Mouse (Mus musculus): ENCODE measurements at regions not wholly inside any gene's neighbourhood (a gene's known extent, or its start where the extent isn't known, plus 50 kb on each side); places are given as distances from the start of the nearest gene placed in this dataset.
A peak's percentile ranks its signal among the peaks of the same experiment; 100 is the strongest.
"Not testable (repeated sequence)": the region's sequence is repeated elsewhere in the genome, so short reads cannot be mapped to it uniquely, and the experiment has no call there.

DNA sequence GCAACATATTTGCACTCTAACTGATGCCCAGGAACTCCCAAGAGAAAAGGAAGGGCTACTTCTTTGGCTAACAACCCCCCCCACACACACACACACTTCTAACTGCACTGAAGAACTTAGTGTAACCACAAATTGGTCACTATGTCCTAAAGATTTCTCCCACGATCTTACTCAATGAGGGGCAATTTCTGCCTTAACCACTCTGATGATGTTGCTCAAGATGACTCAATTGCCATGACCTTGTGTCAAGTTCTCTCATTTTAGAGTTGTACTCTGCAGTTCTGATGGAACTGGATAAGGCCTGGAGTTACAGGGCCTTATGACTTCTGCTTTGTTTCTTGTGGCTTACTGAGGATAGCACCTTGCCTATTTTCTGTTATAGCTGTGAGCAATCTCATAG is 81.7 kb downstream of the Sem1 start:
- no peak for DNase-seq

DNA sequence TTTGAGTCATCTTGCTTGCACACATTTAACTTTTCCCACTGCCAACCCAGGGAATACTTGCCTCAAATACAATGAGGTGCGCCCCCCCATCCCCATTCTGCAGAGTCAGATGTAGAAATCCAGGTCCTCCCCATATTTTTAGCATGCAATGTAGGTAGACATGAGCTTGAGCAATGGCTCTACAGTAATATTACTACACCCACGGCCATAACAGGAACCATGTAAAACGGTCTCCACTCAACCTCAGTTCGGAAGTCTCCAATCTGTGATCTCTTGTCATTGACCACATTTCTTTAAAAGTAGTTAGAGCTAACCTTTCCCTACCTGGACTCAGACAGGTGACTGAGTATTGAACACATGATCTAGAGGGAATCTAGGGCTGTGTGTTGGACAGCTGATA is 82.1 kb downstream of the Sem1 start:
- DNase-seq, result no peak

DNA sequence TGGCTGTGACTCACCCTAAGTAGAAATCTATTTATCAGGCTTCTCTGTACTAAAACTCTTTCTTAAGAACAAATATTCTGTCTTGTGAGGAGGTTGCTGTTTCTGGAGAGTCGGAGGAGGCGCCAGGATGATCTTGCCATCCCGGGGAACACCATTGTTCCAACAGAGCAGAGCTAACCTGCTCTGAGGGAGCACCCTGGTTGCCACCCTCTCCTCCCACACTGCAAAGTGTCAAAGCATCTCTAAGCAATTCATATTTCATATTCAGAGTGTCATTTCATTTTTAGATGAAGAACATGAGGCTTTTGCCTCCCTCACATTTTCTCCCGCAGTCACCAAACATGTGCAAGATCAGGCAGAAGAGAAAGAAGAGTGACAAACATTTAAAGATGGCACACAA is 90.3 kb downstream of the Sem1 start:
- no peak for DNase-seq

DNA sequence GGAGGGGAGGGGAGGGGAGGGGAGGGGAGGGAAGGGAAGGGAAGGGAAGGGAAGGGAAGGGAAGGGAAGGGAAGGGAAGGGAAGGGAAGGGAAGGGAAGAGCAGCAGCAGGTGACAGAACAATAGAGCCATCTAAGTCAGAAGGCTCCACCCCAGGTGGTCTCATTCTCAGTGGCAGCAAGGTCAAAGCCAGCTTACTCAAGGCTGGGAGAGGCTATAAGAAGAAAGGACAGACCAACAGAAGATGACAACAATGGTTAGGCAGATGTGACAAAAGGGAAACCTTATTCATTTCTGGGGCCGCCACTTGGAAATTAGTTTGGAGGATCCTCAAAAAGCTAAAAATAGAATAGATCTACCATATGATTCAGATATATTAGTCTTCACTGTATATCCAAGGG is 96.9 kb downstream of the Sem1 start:
- DNase-seq, result not testable (repeated sequence)

DNA sequence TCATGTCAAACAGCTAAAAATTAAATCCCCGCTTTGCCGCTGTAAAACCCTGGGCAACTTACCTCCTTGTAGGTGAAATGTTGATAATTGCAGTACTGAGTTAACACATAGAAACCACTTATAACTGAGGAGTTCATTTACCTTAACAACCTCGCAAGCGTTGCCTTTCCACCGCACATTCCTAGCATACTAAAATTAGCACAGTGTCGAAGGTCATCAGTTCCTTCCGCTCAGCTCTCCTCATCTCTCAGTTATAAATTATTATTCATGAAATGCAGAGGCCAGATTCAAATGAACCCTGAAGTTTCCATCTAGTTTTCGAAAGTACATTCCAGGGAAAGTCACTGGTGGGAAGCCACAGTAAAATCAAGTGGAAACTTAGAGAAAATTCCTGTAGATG is 108.1 kb downstream of the Sem1 start:
- peak; percentile 26 to 56 for DNase-seq

GRCm38 (mm10) chr6:6467526-6467925 is 110.9 kb downstream of the Sem1 start:
- no peak for DNase-seq

- DNase-seq, result no peak
These were observed 112.2 kb downstream of the Sem1 start for GRCm38 (mm10) chr6:6466231-6466630.

DNA sequence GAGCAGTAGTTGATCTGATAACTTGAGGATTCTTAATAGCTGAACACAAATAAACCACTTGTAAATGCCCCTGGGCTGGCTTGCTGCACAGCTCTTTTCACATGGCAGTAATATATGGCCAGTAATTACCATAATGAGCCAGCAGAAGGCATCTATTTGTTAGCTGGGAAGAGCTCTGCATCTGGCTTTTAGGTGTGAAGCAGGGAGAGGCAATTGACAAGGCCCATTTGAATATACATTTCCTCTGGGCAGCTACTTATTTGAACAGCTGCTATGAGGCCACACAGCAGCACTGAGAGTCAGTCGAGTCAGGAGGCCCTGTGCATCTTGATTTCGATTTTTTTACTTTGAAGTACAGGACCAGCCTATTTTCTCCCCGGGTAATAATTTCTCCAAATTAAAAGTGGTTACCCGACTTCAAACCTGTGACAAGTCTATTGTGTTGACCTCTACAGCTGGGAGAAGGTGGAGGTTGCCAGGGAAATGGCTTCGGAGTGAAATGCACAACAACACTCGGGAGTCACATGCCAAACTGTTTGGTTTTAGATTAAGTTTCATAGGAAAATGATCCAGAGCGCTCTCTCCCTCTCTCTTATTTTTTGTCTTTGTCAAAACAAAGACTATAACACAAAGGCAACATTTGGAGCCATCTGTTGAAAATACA is 114.5 kb downstream of the Sem1 start:
- DNase-seq, result peak; percentile 3 to 28

- peak in 1 of 2 experiments; percentile 12 for DNase-seq
These were observed 118.6 kb downstream of the Sem1 start for GRCm38 (mm10) chr6:6459918-6460239.

GRCm38 (mm10) chr6:6459006-6459917 is 119.2 kb downstream of the Sem1 start:
- DNase-seq, result no peak

DNA sequence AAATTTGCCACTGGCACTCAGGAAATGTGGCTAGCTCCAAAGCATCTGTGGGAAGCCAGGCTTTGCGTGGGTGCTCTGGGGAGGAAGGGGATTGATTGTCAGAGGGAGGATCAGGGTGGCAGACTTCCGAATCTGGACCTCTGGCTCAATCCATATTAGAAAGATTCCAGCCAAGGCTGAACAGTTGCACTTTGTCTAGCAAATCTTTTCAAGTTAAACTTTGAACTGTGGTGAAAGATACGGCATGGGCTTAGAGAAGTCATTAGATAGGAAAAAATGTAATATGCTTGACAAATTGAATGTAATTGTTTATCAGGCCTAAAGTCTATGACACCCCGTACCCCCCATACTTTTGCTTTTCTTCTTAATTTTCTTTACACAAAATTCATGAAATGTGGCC is 120.7 kb downstream of the Sem1 start:
- peak in 1 of 2 experiments; percentile 9 for DNase-seq

DNA sequence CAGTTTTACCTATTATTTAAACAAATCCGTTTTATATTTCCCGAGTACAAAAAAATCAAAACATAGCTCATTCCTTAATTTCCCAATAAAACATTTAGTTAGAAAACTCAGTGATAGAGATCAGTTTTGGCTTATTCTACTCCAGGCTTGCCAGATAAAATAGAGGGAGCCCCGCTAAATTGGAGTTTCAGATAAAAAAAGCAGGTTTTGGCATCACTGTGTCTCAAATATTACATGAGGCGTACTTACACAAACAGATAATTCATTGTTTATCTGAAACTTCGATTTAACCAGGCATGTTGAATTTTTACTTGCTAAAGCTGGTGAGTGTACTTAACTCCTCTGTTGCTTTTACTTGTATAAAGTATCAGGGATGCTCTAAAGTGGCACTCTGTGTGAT is 121.5 kb downstream of the Sem1 start:
- DNase-seq, result no peak

GRCm38 (mm10) chr6:6455566-6455965 is 122.9 kb downstream of the Sem1 start:
- no peak for DNase-seq

GRCm38 (mm10) chr6:6454396-6454795 is 124.1 kb downstream of the Sem1 start:
- no peak for DNase-seq

GRCm38 (mm10) chr6:6434855-6435254 is 143.6 kb downstream of the Sem1 start:
- DNase-seq, result no peak

DNA sequence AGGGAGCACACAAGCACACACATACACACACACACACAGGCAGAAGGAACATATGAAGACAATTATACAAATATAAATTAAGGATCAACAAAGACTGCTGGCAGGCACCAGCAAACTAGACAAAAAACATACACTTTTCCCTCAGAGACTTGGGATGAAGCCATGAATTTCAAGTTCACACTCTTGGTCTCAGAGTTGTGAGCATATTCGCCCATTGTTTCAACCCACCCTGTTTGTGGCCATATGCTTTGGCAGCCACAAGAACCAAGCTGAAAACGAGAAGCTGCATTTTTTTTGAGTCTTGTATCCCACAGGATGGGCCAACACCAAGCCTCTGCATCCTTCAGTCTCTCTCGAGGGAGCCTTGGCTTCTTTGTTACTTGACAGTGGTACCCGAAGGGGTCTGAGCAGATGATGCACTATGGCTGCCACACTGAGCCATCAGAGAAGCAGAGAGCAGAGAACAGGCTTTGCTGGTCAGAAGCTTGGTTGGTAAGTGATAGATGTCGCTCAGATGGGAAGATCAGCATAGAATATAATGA is 144.1 kb downstream of the Sem1 start:
- no peak for DNase-seq

- no peak for DNase-seq
These were observed 145.3 kb downstream of the Sem1 start for GRCm38 (mm10) chr6:6433179-6433578.

DNA sequence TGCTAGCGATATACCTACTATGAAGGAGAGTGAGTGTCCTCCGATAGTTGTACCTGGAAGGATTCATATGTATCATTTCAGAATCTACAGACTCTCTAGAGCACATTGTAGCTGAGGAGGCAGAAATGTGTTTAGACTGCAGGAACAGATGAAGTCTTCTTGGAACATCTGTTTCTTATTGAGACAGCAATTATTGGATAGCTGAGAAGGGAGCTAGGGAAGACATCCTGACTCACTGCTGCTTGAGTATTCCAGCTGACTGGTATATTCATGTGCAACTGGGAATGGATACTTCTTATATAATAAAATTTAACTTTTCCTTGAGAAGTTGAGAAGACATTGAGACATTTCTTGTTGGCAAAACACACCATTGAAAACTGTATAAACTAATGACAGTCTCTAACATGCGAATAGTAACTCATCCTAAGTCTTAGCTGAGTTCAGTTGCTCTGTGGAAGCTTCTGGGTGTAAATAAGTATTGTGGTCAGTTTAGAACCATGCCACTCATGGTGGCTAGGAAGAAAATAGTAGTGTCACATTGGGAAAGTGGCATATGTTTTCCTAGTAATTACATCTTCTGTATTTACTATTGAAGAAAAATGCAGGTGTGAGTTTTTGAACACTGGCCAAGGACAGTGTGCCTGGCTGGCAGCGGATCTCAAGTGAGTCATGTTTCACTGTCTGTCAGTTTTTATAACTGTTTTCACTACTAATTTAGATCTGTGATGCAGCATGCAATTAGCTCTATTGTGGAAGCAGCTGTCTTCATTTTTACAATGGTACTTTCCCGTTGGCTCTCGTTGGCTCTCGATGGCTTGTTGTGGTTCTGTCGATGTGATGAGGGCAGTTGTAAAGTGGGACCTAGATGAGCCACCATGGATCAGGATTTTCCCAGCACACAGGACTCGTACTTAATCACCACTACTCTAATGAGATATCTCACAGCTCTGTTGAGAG is 163.5 kb downstream of the Sem1 start:
- no peak for DNase-seq

DNA sequence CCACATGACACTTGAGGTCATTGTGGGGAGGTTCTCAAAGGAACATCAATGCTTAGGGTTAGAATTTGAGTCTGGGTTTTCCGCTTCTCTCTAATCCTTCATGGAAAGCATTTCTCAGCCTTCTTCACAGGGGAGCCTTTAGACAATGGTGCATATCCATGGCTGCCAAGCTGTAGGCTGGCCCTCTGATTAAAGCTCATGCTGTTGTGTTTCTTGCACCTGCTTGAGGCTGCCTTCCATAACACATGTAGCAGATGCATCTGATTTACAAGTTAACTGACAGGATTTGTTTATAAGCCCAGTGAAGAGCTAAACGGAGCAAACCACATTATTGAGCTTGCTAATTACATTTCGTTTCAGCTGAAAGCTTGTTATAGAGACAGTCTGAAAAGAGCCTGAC is 180.5 kb downstream of the Sem1 start:
- DNase-seq, result no peak

DNA sequence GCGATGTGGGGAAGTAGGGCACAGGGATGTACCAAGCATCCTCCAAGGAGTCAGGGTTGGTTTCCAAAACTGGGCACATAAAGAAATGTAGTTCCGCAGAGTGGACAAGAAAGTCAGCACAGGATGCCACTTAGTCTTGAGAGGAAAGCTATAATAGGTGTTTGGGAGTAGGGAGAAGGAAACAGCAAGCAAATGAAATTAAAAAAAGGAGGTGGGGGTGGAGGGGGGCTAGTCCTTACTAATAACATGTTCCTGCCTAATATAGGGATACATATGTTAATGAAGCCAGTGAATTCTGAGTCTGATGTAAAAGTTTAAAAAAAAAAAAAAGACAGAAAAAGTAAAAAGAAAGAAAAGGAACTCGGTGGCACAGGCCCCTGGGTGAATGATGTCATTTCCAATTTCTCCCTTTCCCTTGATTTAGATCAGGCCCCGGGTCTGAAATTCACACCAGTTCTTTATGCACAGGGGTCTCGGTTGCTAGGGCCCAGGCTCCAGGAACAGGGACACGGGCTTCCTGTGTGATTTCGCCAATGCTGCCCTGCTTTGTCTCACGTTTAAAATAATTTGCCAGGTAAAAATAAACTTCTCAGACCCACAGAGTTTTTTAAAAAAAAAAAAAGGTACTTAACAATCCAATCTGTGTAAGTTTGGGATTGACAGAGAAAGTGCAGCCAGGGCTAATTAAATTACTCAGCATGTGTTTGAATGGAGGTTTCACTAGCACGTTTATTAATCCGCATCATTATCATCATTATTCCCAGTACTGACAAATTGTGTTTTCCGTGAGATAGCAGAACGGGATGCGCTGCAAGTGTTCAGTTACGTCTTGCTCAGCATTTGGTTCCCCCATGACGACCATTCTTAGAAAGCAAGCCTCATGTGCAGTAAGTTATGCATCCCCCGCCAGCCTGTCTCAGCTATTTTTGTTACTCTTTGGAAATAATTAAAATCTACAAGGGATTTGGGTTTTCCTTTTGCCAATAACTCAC is 172.8 kb upstream of the Slc25a13 start:
- no peak for DNase-seq

DNA sequence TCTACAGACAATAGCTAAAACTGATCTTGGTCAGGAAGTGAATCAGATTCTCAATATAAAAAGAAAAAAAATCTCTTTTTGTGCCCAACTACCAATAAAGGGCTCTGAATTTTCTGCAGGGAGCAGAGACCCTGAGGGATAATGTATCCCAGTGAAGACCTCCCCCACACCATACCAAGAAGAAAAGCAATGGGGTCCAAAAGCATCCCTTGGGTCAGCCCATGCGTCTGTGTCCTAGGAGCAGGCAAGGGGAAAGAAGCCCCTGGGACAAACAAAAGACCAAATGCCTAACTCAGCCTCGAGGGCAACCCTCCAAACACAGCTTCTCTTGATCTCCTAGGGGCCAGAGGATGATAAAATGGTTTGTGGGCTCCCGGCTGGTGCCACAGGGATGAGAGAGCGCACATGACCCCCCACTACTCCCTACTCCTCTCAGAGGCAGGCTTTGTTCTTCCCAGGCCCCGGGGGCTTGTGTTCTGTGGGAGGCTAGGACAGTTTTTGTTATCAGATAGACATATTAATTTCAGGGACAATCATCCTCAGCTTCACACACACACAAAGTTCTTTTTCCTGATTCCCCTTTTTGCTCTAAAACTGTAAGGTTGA is 172.0 kb upstream of the Slc25a13 start:
- no peak for DNase-seq
